Comparison of ENCODE assay signal across 12 mouse cellular contexts in the genomic region with DNA sequence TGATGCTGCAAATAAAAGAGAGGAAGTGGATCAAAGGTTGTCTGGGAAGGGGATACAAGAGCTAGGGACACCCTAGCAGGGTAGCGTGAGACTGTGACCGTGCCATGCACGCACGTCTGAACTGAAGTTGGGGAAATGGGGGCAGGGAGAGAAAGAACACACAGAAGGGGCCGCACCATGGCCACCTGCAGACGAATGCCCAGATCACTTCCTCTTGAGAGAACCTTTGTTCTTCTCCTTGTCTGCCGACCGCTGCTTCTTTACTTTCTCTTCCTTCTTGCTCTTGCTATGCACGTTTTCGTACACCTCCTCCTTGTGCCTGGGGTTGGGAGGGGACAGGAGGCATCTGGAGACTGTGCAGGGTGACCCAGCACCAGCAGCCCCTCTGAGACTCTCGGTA. TPM values are rescaled to one million over a fixed set of nuclear protein-coding genes. Genes with fewer than 3 reads are reported as not detected.
DNase-seq lines count a peak whose midpoint lies in the region; ATAC-seq lines count a peak whose summit lies in the region.
"Had no signal": no experiment of that assay in that cellular context is flagged by ENCODE, and none has a peak within 500 bp of the region (broad histone marks: within the 10 kb centered on the region; RNA-seq: fewer than 3 reads in every experiment).

No protein-coding gene starts in this region.

- H3K4me2 ChIP-seq in kidney, embryonic 14.5 days (replicated peaks; ENCODE audit: low read depth, low read length): no peak overlapping the region
- H3K4me2 ChIP-seq: forebrain, embryonic 15.5 days had no signal

- H3K27ac ChIP-seq in kidney, embryonic 14.5 days (ENCODE audit: low read depth, low read length): no peak overlapping the region
- H3K27ac ChIP-seq in embryonic facial prominence, embryonic 10.5 days (replicated peaks): peak overlapping the region; percentile 57; the same call in 1 of the 2 replicates
- H3K27ac ChIP-seq: forebrain, embryonic 15.5 days had no signal

- peak overlapping the region; percentile 53; the same call in 1 of the 2 replicates for H3K9ac ChIP-seq in kidney, embryonic 14.5 days (ENCODE audit: low read depth, low read length)
- H3K9ac ChIP-seq: forebrain, embryonic 15.5 days had no signal

- no peak overlapping the region for H3K4me3 ChIP-seq in kidney, embryonic 14.5 days (ENCODE audit: low read length)
- H3K4me3 ChIP-seq in embryonic facial prominence, embryonic 10.5 days: no peak overlapping the region
- H3K4me3 ChIP-seq: forebrain, embryonic 15.5 days had no signal

- H3K4me1 ChIP-seq in kidney, embryonic 14.5 days (ENCODE audit: control insufficient read depth, insufficient read depth, low read length): no peaks in the 10 kb centered on the region
- H3K4me1 ChIP-seq in embryonic facial prominence, embryonic 10.5 days: peaks cover 30% of the 10 kb centered on the region
- H3K4me1 ChIP-seq: forebrain, embryonic 15.5 days had no signal

- peaks cover 18% of the 10 kb centered on the region for H3K36me3 ChIP-seq in kidney, embryonic 14.5 days (ENCODE audit: control insufficient read depth, insufficient read depth, low read length)
- peaks cover 23% of the 10 kb centered on the region for H3K36me3 ChIP-seq in embryonic facial prominence, embryonic 10.5 days (replicated peaks)

- DNase-seq in kidney, postnatal 36 days: no peak
- peak; percentile 94 for DNase-seq in A20 (ENCODE audit: low read depth, low spot score)
- no peak for DNase-seq in embryonic facial prominence, embryonic 10.5 days (ENCODE audit: low spot score)
- no peak for DNase-seq in adrenal gland, postnatal 25 days
- DNase-seq in right cerebral cortex, adult 18-20 months: no peak
- DNase-seq in ovary, postnatal 14 days (ENCODE audit: low spot score): no peak

- no peaks in the 10 kb centered on the region for H3K9me3 ChIP-seq in kidney, embryonic 14.5 days (ENCODE audit: control insufficient read depth, low read length)
- no peaks in the 10 kb centered on the region for H3K9me3 ChIP-seq in embryonic facial prominence, embryonic 10.5 days
- H3K9me3 ChIP-seq: forebrain, embryonic 15.5 days had no signal

- 68% methylated on average over 11 of the region's 11 CpGs for WGBS in kidney, embryonic 14.5 days
- 73% methylated on average over 11 of the region's 11 CpGs for WGBS in embryonic facial prominence, embryonic 10.5 days

- ATAC-seq in kidney, embryonic 14.5 days (ENCODE audit: low FRiP score, low TSS enrichment): no peak
- ATAC-seq in megakaryocyte progenitor cell, adult 5-6 weeks (replicated peaks; ENCODE audit: poor library complexity): peak; percentile 26
- ATAC-seq: forebrain, embryonic 15.5 days had no signal

- no peaks in the 10 kb centered on the region for H3K27me3 ChIP-seq in kidney, embryonic 14.5 days (ENCODE audit: control insufficient read depth, insufficient read depth, low read length)
- H3K27me3 ChIP-seq in embryonic facial prominence, embryonic 10.5 days (replicated peaks; ENCODE audit: low read depth, poor library complexity, severe bottlenecking): no peaks in the 10 kb centered on the region
- H3K27me3 ChIP-seq: forebrain, embryonic 15.5 days had no signal

RNA-seq across cellular contexts. Expression of a gene that starts 8.8 kb away (rescaled TPM):
- 341 and 402 TPM in 2 replicates for polyA plus RNA-seq in kidney, embryonic 14.5 days (2014; fragmentation: Nextera tagmentation; extraction: Ambion mirVana)
- polyA plus RNA-seq in embryonic facial prominence, embryonic 10.5 days (2016; fragmentation: Nextera tagmentation; extraction: Ambion mirVana): 473 and 496 TPM in 2 replicates
- 229 and 271 TPM in 2 replicates for total RNA-seq in megakaryocyte progenitor cell, adult 5-6 weeks (2015)
- total RNA-seq in megakaryocyte progenitor cell, adult 5-6 weeks (2017): 335 and 374 TPM in 2 replicates
- 302 and 348 TPM in 2 replicates for total RNA-seq in adrenal gland, postnatal 25 days (2021)

RNA-seq across cellular contexts. Expression of a gene that starts 8.9 kb away (rescaled TPM):
- polyA plus RNA-seq in kidney, embryonic 14.5 days (2014; fragmentation: Nextera tagmentation; extraction: Ambion mirVana): 233 and 278 TPM in 2 replicates
- polyA plus RNA-seq in embryonic facial prominence, embryonic 10.5 days (2016; fragmentation: Nextera tagmentation; extraction: Ambion mirVana): 233 and 257 TPM in 2 replicates
- total RNA-seq in megakaryocyte progenitor cell, adult 5-6 weeks (2015): 204 and 205 TPM in 2 replicates
- 304 and 317 TPM in 2 replicates for total RNA-seq in megakaryocyte progenitor cell, adult 5-6 weeks (2017)
- 81.8 and 82.8 TPM in 2 replicates for total RNA-seq in adrenal gland, postnatal 25 days (2021)

RNA-seq across cellular contexts. Expression of a gene that starts 17.6 kb away (rescaled TPM):
- 10.0 and 12.9 TPM in 2 replicates for polyA plus RNA-seq in kidney, embryonic 14.5 days (2014; fragmentation: Nextera tagmentation; extraction: Ambion mirVana)
- 9.3 and 10.4 TPM in 2 replicates for polyA plus RNA-seq in embryonic facial prominence, embryonic 10.5 days (2016; fragmentation: Nextera tagmentation; extraction: Ambion mirVana)
- 115 and 121 TPM in 2 replicates for total RNA-seq in megakaryocyte progenitor cell, adult 5-6 weeks (2015)
- 398 and 466 TPM in 2 replicates for total RNA-seq in megakaryocyte progenitor cell, adult 5-6 weeks (2017)
- total RNA-seq in adrenal gland, postnatal 25 days (2021): 4.6 and 9.1 TPM in 2 replicates

RNA-seq across cellular contexts. Expression of a gene that starts 20.3 kb away (rescaled TPM):
- polyA plus RNA-seq in kidney, embryonic 14.5 days (2014; fragmentation: Nextera tagmentation; extraction: Ambion mirVana): 564 and 762 TPM in 2 replicates
- polyA plus RNA-seq in embryonic facial prominence, embryonic 10.5 days (2016; fragmentation: Nextera tagmentation; extraction: Ambion mirVana): 425 and 454 TPM in 2 replicates
- total RNA-seq in megakaryocyte progenitor cell, adult 5-6 weeks (2015): 171 and 179 TPM in 2 replicates
- 99.5 and 133 TPM in 2 replicates for total RNA-seq in megakaryocyte progenitor cell, adult 5-6 weeks (2017)
- 357 and 392 TPM in 2 replicates for total RNA-seq in adrenal gland, postnatal 25 days (2021)

RNA-seq across cellular contexts. Expression of a gene that starts 34.9 kb away (rescaled TPM):
- polyA plus RNA-seq in kidney, embryonic 14.5 days (2014; fragmentation: Nextera tagmentation; extraction: Ambion mirVana): not detected in 2 replicates
- not detected in 2 replicates for polyA plus RNA-seq in embryonic facial prominence, embryonic 10.5 days (2016; fragmentation: Nextera tagmentation; extraction: Ambion mirVana)
- total RNA-seq in megakaryocyte progenitor cell, adult 5-6 weeks (2015): not detected in 2 replicates
- not detected in 2 replicates for total RNA-seq in megakaryocyte progenitor cell, adult 5-6 weeks (2017)
- total RNA-seq in adrenal gland, postnatal 25 days (2021): not detected in 2 replicates
- polyA plus RNA-seq: forebrain, embryonic 15.5 days; heart, embryonic 14.5 days; large intestine, adult 2 months; limb, embryonic 14.5 days had no signal

Comparison
In these comparisons a context has a peak if more than half of its experiments do, and no peak if none do; other contexts are left out.
1. RNA of a gene that starts 17.6 kb away (total RNA-seq): 115 to 466 TPM in megakaryocyte progenitor cell, adult 5-6 weeks; 4.6 to 9.1 TPM in adrenal gland, postnatal 25 days; every median in the first group is over 10 times any median in the second.